Mouse (Mus musculus): Measurements from ENCODE around the gene L1td1.

DNA sequence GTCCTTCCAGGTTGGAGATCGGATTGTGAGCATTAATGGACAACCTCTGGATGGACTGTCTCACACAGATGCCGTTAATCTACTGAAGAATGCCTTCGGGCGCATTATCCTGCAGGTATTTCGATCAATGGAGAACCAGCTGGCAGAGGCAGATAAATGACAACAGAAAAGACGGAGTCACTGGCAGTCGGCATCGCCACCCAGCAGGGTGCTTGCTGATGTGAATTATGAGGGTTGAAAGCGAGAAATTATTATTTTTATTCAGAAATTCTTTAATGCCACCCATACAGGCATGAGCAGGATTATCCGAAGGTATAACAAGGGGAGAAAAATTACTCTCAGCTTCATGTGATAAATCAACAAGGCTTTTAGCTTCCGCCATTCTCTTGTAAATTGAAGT is 38.4 kb upstream of the L1td1 start:
- TF ChIP-seq EP300 (IDR thresholded peaks at IDR 0.05; ENCODE audit: low read depth) = no peak
- no peak for TF ChIP-seq CTCF (IDR thresholded peaks at IDR 0.05; ENCODE audit: low read depth)
